Mouse (Mus musculus): Measurements from ENCODE around the gene Cab39.

The Cab39 gene

DNA sequence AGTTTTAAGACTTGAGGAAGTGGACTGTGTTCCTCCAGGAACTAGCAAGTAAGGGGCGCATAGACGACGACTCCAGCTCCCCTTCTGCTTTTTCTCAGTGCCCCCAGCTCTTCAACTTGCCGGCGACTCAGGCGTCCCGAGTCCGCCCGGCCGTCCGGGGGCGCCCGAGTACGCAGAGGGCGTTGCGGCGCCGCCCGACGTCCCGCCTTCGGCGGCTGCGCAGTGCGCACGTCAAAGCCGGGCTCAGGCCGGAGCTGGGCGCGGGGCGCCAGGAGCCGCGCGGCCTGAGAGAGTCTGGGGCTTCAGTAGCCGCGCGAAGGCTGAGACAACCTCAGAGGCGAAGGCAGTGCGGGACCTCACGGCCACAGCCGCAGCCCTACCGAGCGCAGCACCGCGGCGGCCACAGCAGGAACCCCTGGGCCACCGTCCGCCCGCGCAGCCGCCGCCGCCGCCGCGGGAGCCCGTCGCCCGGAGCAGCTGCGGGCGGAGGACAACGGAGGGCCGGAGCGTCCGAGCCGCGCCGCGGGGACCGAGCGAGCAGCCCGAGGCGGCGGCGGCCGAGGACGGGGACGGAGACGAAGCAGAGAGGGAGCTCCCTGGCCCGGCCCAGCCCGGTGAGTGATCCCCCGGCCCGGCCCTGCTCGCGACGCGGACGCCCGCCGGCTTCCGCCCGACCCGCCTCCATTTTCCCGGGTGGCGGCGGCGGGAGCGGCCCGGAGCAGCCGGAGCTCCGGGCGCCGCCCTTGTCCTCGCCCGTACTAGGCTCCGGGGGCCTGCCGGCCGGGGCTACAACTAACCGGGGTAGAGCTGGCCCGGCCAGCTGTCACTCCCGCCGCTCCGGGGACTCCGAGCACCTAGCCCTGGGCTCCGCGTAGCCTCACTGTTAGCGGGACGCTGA lies at the start of gene Cab39:
Gene Cab39 (plus strand): TSS at position 234 of the 898 bp plus-strand sequence.
- peak; percentile 94 for DNase-seq (ENCODE audit: low read depth, low spot score)

DNA sequence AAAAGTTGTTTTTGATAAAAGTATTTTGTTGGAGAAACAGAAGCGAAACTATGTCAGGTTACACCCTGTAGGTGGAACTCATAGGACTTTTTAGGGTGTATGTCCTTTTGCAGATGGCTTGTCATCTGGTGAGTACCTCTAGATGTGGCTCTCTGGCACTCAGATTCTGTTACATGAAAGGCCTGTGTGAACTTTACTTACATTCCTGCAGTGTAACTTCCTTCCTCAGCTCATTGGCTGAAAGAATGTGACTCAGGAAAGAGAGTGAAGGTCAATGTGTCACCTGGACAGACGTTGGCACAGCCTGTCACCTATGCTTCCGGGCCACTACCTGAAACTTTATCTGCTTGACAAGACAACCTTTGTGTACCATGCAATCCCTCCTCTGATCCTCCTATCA lies 48.7 kb upstream of the Cab39 start:
- DNase-seq (ENCODE audit: low read depth, low spot score) = no peak

DNA sequence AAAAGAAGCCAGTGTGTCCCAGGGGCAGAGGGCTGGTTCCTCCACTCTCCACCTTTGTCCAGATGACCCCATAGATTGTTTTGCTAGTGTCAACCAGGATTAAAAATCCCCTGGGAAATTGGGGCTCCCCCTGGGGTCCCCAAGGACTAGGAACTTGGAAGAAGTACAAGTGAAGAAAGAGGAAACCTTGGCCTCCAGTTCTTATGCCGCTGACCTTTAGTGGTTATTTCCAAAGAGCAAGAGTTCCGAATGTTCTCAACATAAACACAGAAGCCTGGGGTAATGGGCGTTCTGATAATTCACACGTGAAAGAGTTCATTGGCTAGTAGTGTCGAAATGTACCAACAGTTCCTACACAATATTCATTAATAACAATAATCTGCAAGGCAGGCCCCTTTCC lies 46.7 kb upstream of the Cab39 start:
- no peak for DNase-seq (ENCODE audit: low read depth, low spot score)

DNA sequence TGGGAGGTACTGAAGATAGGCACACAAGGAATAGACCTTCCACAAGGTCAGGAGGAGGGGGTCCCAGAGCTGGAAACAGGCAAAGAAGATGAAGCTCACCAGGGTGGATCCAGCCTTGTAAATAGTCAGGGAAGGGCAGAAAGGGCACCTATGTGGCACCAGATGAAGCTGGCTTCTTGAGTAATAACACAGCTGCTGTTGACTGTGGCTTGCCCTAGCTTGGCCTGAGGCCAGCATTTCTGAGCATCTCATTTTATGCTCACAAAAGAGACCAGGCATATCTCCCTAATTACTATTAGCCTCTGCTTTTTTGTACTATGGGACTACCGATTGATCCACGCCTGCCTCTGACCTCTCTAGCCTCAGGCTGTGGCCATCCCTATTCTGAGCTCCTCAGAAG lies 43.4 kb upstream of the Cab39 start:
- no peak for DNase-seq (ENCODE audit: low read depth, low spot score)

DNA sequence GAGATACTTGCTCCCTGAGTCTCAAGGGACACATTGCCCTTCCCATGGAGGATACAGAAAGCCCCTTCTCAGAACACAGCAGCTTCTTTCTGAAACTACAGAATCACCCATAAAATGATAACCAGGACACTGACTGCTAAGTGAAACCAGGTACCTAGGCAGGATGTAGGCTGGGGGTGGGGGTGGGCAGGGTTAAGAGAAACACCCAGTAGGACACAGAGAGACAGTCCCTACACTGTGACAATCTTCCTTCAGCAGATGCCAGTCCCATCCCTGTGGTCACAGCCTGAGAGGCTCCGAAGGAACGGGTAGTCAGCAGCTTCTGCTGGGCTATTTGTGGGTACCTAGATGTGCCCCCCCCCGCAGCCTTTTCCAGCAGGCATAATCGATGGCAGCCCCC lies 42.6 kb upstream of the Cab39 start:
- no peak for DNase-seq (ENCODE audit: low read depth, low spot score)

DNA sequence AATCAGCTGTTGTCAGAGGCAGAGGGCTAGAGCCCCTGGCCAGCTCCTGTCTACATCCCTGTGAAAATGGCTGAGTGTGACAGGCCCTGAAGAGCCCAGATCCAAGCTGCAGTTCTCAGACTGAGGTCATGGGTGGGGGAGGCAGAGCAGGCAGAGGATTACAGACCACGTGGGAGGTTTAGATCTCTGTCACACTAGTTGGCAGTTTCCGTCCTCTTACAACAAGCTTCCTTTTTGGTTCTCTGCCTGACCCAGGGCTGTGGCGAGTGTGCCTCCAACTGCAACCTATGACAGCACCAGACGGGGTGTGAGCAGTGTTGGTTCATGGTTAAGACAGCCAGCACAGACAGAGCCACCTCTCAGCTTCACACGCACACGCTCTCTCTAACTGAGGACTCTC lies 41.7 kb upstream of the Cab39 start:
- DNase-seq (ENCODE audit: low read depth, low spot score) = no peak

DNA sequence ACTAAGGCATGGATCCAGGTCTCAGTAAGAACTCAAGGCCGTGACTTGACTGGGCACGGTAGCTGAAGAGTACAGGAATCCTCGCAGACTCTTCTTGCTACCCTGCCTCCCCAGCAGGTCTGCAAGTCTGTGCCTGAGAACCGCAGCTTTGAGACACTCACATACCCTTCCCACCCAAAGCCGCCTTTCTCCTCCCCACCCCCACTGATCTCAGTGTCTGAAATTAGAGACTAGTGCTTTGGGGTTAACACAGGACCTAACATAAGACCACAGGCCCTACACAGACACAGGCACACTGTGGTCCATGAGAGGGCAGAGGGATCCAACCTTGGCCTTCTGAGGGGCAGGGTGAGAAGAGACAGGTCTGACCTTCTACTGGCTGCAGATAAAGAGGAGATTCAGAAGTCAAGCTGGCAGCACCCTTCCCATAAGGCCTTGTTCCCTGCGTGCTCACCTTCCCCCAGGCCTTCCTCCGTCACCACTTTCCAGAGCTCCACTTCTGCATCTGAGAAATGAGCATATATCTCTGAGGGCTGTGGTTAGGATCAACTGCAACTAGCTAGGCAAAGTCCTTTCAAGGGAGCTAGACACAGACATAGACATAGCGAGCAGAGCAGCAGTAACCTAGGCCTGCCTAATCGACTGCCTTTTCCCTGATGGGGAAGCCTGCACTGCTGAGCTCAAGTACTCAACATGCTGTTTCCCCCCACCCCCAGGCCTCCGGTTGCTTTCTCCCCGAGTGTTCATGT lies 41.1 kb upstream of the Cab39 start:
- no peak for DNase-seq (ENCODE audit: low read depth, low spot score)

DNA sequence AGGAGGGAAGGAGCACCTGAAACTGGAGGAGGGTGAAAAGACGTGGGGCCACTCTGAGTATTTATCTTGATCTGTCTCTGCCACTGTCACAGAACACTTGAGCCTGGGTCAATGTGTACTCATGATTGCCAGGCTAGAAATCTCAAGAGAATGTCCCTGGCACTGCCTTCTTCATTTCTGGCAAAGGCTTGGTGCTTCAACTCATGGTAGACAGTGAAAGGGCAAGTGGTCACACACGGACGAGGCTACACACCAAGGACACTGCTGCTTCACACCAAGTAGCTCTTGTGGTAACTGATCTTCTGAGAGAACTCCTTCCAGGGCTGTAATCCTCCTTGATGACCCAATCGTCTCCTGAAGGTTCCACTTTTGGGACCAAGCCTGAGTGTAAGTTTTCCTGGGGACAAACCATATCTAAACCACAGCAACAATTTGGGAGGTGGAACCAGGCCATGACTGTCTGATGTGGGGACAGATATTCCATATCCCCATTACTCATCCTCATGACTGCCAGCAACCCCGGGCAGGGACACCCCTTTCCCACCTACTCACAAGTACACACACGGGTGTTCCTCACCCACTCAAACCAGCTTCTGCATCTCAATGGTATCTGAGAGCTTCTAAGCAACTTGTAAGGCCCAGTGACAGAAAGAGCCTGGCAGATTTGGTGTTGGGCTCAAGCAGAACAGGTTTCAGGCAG lies 35.6 kb upstream of the Cab39 start:
- no peak for DNase-seq (ENCODE audit: low read depth, low spot score)

DNA sequence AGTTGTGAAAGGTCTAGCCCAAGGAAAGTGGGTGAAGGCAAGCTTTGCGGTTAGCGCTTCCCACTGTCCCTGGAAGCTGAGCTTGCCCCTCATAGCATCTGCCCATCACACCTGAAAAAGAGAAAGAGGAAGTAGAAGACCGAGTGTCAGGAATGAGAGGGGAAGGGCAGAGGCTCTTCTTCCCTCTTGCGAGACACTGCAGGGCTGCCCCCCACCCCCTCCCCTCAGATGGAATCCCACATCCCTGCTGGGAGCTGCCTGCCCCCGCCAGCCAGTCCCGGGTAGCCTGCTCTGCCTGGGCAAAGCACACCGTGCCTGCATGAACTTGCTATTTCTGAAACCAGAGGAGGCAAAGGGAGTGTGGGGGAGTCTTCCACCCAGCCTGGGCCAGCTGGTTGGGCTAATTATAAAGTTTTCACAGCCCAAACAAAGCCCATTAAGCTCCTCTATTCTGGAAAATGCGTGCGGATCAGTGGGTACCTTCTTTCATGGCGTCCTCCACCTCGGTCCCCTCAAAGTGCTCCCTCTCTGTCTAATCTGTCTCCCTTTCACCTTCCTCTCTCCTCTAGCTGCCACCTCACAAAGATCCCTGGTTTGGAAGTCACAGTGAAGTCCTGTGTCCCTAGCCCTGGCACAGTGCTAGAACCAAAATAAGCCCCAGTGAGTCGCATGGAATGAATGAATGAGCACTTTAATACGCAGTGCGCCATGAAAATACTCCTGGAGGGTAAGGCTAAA lies 34.8 kb upstream of the Cab39 start:
- peak; percentile 63 for DNase-seq (ENCODE audit: low read depth, low spot score)

DNA sequence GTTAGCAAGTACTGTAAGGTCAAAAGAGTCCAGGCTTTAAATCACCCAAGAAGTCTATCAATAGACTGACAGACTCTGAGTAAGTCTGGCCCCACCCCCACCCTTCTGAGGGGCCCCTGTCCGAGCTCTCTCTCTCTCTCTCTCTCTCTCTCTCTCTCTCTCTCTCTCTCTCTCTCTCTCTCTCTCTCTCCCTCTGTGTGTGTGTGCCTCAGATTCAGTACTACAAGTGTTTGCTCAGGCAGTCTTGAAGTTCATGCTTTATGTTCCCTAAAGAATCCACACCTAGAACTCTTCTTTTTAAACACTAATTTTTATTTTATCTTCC lies 34.3 kb upstream of the Cab39 start:
- DNase-seq (ENCODE audit: low read depth, low spot score) = no peak

DNA sequence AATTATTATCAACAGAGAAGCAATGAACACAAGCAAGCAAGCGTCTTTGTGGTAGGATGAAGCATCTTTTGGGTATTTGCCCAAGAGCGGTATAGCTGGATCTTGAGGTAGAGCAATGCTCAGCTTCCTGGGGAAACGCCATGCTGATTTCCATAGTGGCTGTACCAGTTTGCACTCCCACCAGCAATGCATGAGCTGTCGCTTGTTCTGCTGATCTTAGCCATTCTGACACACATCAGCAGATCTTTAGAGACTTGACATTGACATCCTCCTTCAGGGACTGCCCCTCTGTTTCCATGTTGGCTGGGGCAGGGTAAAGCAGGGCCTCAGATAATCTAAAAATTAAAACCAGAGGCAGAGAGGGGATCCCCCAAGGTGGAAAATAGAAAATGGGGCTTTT lies 31.6 kb upstream of the Cab39 start:
- no peak for DNase-seq (ENCODE audit: low read depth, low spot score)

DNA sequence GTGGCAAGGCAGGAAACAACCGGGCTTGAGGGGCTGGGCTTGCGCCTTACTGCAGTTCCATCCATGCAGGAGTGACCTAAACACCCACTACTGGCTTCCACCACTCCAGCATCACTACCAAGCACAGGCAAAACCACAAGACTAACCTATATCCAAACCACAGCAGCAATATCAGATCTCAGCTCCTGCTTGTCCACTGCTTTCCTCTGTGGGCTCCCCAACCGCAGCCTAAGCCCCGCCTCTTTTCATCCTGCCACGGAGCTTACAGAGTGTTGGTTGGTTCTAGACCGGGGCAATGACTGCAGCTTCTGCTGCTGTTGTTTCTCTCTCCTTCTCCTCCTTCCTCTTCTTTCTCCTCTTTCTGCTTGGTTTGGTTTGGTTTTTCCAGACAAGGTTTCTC lies 29.9 kb upstream of the Cab39 start:
- no peak for DNase-seq (ENCODE audit: low read depth, low spot score)

DNA sequence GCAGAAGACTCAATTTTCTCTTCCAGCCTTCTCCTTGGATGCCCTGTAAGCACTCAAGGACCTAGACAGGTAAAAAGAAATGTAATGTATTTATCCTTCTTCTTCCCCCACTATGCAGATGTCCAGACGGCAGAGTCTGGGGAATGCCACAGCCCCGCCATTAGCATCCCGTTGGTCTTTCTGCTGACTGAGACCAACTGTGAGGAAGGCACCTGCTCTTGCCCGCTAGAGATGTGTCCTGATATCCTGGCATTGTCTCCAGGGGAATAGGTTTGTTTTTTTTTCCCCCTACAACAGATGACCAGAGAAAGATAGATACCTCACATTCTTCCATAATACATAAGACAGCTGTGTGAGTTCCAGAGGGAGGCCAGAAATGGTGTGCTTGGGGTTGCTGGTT lies 28.9 kb upstream of the Cab39 start:
- DNase-seq (ENCODE audit: low read depth, low spot score) = no peak

DNA sequence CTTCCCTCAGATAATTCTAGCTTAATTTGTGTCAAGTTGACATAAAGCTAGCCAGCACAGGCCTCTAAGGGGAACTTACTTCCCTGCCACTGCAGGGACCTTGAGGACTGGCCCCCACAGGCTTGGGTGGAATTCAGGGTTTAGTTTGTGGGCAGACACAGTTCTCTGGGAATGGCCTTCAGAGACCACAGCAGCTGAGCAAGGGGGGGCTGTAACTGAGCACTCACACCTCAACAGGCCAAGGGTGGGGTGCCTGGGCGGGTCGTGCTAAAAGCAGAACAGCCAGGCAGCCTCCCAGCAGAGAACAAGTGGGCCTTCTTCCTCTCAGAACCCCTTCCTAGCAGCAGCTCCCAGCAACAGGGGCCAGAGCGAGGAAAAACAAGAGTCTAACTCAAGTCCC lies 27.1 kb upstream of the Cab39 start:
- no peak for DNase-seq (ENCODE audit: low read depth, low spot score)

DNA sequence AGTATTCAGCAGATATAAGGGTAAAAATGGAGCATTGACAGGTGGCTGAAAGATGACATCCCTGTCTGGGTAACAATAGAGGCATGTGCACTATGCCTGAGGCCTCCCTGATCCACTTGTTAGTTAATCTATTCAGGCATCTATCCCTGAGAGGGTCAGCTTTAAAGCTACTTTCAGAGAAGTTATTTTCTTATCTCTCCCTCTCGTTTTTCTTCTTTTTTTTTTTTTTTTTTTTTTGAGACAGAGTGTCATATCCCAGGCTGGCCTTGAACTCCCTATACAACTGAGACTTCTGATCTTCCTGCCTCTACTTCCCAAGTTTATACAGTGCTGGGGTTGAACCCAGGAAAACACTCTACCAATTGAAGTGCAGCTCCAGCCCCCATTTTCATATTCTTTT lies 25.5 kb upstream of the Cab39 start:
- DNase-seq (ENCODE audit: low read depth, low spot score) = no peak

DNA sequence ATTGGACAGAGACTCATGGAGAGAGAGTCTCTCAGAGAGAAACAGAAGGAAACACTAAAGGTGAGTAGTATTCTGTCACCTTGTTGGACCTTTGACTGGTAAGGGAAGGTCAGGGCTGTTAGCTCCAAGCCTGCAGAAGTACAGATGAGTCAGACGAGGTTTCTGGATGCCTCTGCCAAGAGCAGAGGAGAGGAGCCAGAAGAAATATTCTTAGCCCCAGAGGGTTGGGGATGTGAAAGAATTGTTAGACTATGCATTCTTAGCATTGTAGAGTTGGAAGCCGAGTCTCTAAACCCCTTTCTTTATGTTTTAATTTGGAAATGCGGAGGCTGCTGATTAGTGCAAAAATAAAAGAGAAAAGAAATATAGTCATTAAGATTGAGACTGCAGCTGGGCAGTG lies 21.3 kb upstream of the Cab39 start:
- no peak for DNase-seq (ENCODE audit: low read depth, low spot score)

DNA sequence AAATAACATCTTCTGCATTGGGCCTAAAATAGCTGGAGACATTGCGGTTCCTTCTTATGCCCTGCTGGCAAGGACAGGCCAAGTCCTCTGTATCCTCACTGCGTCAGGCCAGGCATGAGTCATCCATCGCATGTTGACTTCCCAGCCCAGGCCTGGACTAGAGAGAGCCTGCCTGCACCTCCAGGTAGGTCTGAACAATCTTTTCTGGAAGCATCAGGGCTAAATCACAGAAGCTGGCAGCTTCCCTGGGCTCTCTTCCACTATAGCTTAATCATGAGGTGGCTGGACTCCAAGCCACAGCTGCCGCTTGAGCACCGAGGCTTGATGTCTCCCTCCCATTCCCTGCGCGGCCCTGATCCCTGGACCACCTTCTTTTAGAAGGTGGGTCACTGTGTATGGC lies 18.1 kb upstream of the Cab39 start:
- DNase-seq (ENCODE audit: low read depth, low spot score) = no peak

DNA sequence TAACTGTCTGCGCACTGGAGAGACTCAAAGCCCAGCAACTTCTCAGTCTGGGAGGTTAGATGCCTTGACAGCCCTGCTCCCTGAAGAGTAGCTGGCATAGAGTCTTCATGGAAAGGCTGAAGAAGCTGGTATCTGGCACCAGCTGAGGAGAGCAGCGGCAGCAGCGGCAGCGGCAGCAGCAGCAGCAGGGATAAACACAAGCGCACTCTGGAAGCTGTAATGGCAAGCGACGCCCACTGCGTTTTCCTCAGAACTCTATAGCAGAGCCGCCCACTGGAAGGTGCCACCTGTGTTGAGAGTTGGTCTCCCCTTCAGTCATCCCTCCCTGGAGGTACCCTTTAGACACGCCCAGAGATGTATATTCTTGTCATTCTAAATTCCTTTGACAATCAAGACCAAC lies 17.1 kb upstream of the Cab39 start:
- DNase-seq (ENCODE audit: low read depth, low spot score) = no peak

DNA sequence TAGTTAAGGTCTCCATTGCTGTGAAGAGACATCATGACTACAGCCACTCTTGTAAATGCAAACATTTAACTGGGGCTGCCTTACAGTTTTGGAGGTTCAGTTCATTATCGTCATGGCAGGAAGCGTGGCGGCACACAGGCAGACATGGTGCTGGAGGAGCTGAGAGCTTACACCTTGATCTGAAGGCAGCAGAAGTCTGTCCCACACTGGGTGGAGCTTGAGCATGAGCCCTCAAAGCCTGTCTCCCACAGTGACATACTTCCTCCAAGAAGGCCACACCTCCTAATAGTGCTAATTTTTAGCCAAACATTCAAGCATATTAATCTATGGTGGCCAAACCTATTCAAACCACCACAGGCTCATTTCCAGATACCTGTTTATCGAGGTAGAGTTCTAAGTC lies 14.8 kb upstream of the Cab39 start, which contains the start of gene A630001G21Rik:
Gene A630001G21Rik (minus strand): TSS at position 208 of the 400 bp plus-strand sequence.
- DNase-seq (ENCODE audit: low read depth, low spot score) = no peak

DNA sequence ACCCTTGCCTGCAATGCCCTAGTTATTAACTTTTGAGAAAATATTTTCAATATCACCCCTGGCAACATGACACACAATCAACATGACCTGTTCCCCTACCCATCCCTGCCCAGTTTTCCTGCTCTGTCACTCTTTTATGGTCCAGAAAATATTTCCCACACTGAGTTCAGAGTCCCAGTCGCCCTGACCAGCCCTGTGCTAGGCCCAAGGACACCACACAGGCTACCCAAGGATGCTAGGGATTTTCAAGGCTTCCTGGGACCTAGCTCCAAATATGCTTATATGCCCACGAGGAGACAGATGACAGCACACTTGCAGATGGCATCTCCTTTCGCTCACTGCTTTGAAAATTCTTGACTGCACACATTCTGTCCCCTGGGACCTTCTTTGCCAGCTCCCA lies 14.2 kb upstream of the Cab39 start:
- DNase-seq (ENCODE audit: low read depth, low spot score) = no peak

DNA sequence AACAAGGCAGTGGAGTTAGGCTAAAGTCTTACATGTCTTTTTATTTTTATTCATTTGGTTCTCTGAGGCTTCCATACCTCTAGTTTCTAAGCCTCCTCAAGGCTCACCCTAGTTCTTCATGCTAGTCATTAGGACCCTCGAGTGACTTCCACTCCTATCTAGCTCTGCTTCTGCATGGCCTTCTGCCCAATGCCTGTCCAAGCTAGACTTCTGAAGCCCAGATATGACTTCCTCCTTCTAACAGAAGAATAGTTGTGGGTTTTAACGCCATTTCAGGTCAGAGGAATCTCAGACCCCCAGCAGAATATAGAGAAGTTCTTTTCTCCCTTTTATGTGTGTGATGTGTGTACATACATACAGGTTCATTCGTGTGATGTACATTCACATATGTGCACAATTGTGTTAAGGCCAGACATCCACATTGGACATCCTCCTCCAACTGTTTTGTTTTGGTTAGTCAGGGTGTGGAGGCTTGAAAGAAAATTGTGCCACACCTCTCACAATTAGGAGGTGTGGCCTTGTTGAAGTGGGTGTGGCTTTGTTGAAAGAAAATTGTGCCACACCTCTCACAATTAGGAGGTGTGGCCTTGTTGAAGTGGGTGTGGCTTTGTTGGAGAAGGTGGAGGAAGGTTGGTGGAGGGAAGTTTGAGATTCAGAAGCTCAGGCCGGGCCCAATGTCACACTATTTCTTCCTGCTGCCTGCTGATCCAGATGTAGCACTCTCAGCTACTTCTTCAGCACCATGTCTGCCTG lies 13.6 kb upstream of the Cab39 start:
- DNase-seq (ENCODE audit: low read depth, low spot score) = peak; percentile 43
